12 mouse cellular contexts compared by ENCODE assay signal in genomic region chr1:152572755-152573469, GRCm38 (mm10).
DNase-seq lines count a peak whose midpoint lies in the region; ATAC-seq lines count a peak whose summit lies in the region.
"Had no signal": no experiment of that assay in that cellular context is flagged by ENCODE, and none has a peak within 500 bp of the region (broad histone marks: within the 10 kb centered on the region; RNA-seq: fewer than 3 reads in every experiment).

No protein-coding gene starts in this region.

- no peak overlapping the region for H3K4me2 ChIP-seq in kidney, embryonic 14.5 days (replicated peaks; ENCODE audit: low read depth, low read length)
- H3K4me2 ChIP-seq in embryonic facial prominence, embryonic 12.5 days (replicated peaks) = no peak overlapping the region

- H3K4me1 ChIP-seq in kidney, embryonic 14.5 days (ENCODE audit: control insufficient read depth, insufficient read depth, low read length) = peaks cover 39% of the 10 kb centered on the region
- H3K4me1 ChIP-seq in embryonic facial prominence, embryonic 12.5 days = peaks cover 39% of the 10 kb centered on the region

- peaks cover 3% of the 10 kb centered on the region; the same call in 1 of the 2 replicates for H3K36me3 ChIP-seq in kidney, embryonic 14.5 days (ENCODE audit: control insufficient read depth, insufficient read depth, low read length)
- H3K36me3 ChIP-seq in embryonic facial prominence, embryonic 12.5 days = no peaks in the 10 kb centered on the region

- H3K27ac ChIP-seq in kidney, embryonic 14.5 days (ENCODE audit: low read depth, low read length) = peak overlapping the region; percentile 17; the same call in 1 of the 2 replicates
- 0 out of 2 replicates have a peak overlapping the region, but pooled peaks have one; percentile 63 for H3K27ac ChIP-seq in embryonic facial prominence, embryonic 12.5 days

- intact Hi-C loops in left cerebral cortex, postnatal 4 days (cut with DNase I) = no loop called here

- no peak overlapping the region for H3K9ac ChIP-seq in kidney, embryonic 14.5 days (ENCODE audit: low read depth, low read length)
- H3K9ac ChIP-seq in embryonic facial prominence, embryonic 12.5 days = no peak overlapping the region

- no peaks in the 10 kb centered on the region for H3K9me3 ChIP-seq in kidney, embryonic 14.5 days (ENCODE audit: control insufficient read depth, low read length)
- no peaks in the 10 kb centered on the region for H3K9me3 ChIP-seq in embryonic facial prominence, embryonic 12.5 days
- H3K9me3 ChIP-seq: megakaryocyte, embryonic 14.5 days had no signal

- no peak overlapping the region for H3K4me3 ChIP-seq in kidney, embryonic 14.5 days (ENCODE audit: low read length)
- H3K4me3 ChIP-seq in embryonic facial prominence, embryonic 12.5 days = no peak overlapping the region

- 34% methylated on average over 7 of the region's 7 CpGs for WGBS in kidney, embryonic 14.5 days
- WGBS in embryonic facial prominence, embryonic 12.5 days = 30% methylated on average over 7 of the region's 7 CpGs

- DNase-seq in adrenal gland, postnatal 14 days = peak; percentile 18
- no peak for DNase-seq in adrenal gland, postnatal 25 days
- DNase-seq in kidney, adult 18-20 months = no peak
- DNase-seq in left cerebral cortex, postnatal 4 days = no peak
- no peak for DNase-seq in B cell, adult 2 months
- DNase-seq: gastrocnemius, postnatal 36 days; layer of hippocampus, adult 9-11 months; right cerebral cortex, postnatal 4 days had no signal

- H3K27me3 ChIP-seq in kidney, embryonic 14.5 days (ENCODE audit: control insufficient read depth, insufficient read depth, low read length) = no peaks in the 10 kb centered on the region
- H3K27me3 ChIP-seq in embryonic facial prominence, embryonic 12.5 days = no peaks in the 10 kb centered on the region

- 0 out of 2 replicates have a peak, but pooled peaks have one; percentile 22 for ATAC-seq in kidney, embryonic 14.5 days (ENCODE audit: low FRiP score, low TSS enrichment)
- ATAC-seq in embryonic facial prominence, embryonic 12.5 days (ENCODE audit: insufficient number of reproducible peaks, insufficient read depth, low FRiP score, low TSS enrichment) = no peak
- peak; percentile 81 for ATAC-seq in megakaryocyte progenitor cell, adult 5-6 weeks (replicated peaks; ENCODE audit: poor library complexity)
